Mouse (Mus musculus) C2C12 (cell line): ENCODE measurements around the gene Megf11.

Source experiments
- CTCF ChIP-seq: IDR thresholded peaks from one replicate; pipeline ENCODE4 v1.5.1; 2011; ENCODE audit not compliant: control insufficient read depth, insufficient read depth, insufficient read length
- FOSL1 ChIP-seq: IDR thresholded peaks from one replicate; pipeline ENCODE4 v1.8.0; 2011; ENCODE audit warnings: mild to moderate bottlenecking, low read length; ENCODE audit not compliant: poor library complexity, insufficient read depth, severe bottlenecking
- MAX ChIP-seq: IDR thresholded peaks from one replicate; pipeline ENCODE4 v1.6.1; 2011; ENCODE audit warnings: mild to moderate bottlenecking, control low read depth
- MYOD1 ChIP-seq: IDR thresholded peaks from one replicate; pipeline ENCODE4 v1.6.1; 2011; ENCODE audit warnings: low read depth; ENCODE audit not compliant: control insufficient read depth, insufficient read length
- MYOG ChIP-seq: IDR thresholded peaks from one replicate; pipeline ENCODE4 v1.6.1; 2011; ENCODE audit not compliant: control insufficient read depth, insufficient read length; ENCODE audit errors: extremely low read depth
- USF1 ChIP-seq: IDR thresholded peaks from one replicate; pipeline ENCODE4 v1.6.1; 2011; ENCODE audit warnings: low read depth, mild to moderate bottlenecking, control low read depth, moderate library complexity

DNA sequence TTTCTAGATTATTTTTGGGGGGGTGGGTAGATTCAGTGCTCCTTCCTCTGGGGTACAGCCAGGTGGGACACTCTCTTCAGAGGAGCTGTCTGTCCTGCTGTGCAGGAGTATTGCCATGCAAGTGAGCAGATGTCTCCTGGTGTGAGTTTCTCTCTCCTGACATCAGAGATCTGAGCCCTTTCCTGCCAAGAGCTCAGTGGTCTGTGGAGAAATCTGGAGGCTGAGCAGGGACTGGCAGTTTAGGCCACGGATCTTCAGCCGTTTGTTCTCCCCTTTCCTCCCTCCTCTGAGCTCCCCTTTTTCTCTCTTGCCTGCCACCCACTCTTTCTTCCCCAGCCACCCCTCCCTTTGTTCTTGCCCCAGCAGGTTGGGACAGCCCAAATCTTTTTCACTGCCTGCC is 264.5 kb downstream of the Megf11 start:
- TF ChIP-seq CTCF (no peak), FOSL1 (no peak), USF1 (no peak), MAX (no peak), MYOD1 (no peak), MYOG (no peak)
